Mouse (Mus musculus): Measurements from ENCODE around the gene Zdhhc3. TPM values are rescaled to one million over a fixed set of nuclear protein-coding genes. Genes with fewer than 3 reads are reported as not detected.

The Zdhhc3 gene
- polyA plus RNA-seq (2016; fragmentation: Nextera tagmentation; extraction: Ambion mirVana): 83.6 and 85.8 TPM in 2 replicates

GRCm38 (mm10) chr9:123112805-123113521, at the start of gene Zdhhc3, which contains the start of gene Exosc7:
Gene Zdhhc3 (minus strand): TSS chr9:123113205.
Gene Exosc7 (plus strand): TSS chr9:123113215.
- Histone ChIP-seq H3K36me3 (replicated peaks) (peaks cover 36% of the 10 kb centered on the region), H3K27me3 (ENCODE audit: poor library complexity, severe bottlenecking) (no peaks in the 10 kb centered on the region), H3K4me3 (peak within 1 kb of the TSS; percentile 97), H3K4me1 (peaks cover 29% of the 10 kb centered on the region), H3K9me3 (no peaks in the 10 kb centered on the region), H3K27ac (peak within 1 kb of the TSS; percentile 97)
- peak; percentile 85 for DNase-seq (ENCODE audit: extremely low spot score, low spot score)
- under 1% methylated on average over 79 of the region's 79 CpGs for whole genome bisulfite sequencing

GRCm38 (mm10) chr9:123161792-123162191, 48.8 kb upstream of the Zdhhc3 start:
- no peak overlapping the region for H3K4me3 ChIP-seq
- WGBS: 83% methylated on average over 2 of the region's 2 CpGs
- H3K27me3 ChIP-seq (ENCODE audit: poor library complexity, severe bottlenecking): peaks cover 9% of the 10 kb centered on the region
- H3K4me1 ChIP-seq: peaks cover 4% of the 10 kb centered on the region
- no peaks in the 10 kb centered on the region for H3K9me3 ChIP-seq
- no peaks in the 10 kb centered on the region for H3K36me3 ChIP-seq (replicated peaks)
- DNase-seq (ENCODE audit: extremely low spot score, low spot score): no peak
- H3K27ac ChIP-seq: no peak overlapping the region

- Histone ChIP-seq H3K9me3 (no peaks in the 10 kb centered on the region), H3K27me3 (ENCODE audit: poor library complexity, severe bottlenecking) (peaks cover 17% of the 10 kb centered on the region), H3K27ac (no peak overlapping the region), H3K36me3 (replicated peaks) (no peaks in the 10 kb centered on the region), H3K4me3 (no peak overlapping the region), H3K4me1 (peaks cover 9% of the 10 kb centered on the region)
- DNase-seq (ENCODE audit: extremely low spot score, low spot score): no peak
- 65% methylated on average over 7 of the region's 7 CpGs for WGBS
These were observed 46.3 kb upstream of the Zdhhc3 start for GRCm38 (mm10) chr9:123159330-123159729.

- H3K27me3 ChIP-seq (ENCODE audit: poor library complexity, severe bottlenecking): peaks cover 17% of the 10 kb centered on the region
- DNase-seq (ENCODE audit: extremely low spot score, low spot score): no peak
- H3K4me1 ChIP-seq: peaks cover 9% of the 10 kb centered on the region
- 60% methylated on average over 8 of the region's 8 CpGs for WGBS
- no peaks in the 10 kb centered on the region for H3K36me3 ChIP-seq (replicated peaks)
- no peak overlapping the region for H3K4me3 ChIP-seq
- H3K9me3 ChIP-seq: no peaks in the 10 kb centered on the region
- no peak overlapping the region for H3K27ac ChIP-seq
These were observed 45.3 kb upstream of the Zdhhc3 start for GRCm38 (mm10) chr9:123158125-123158836.

- Histone ChIP-seq H3K36me3 (replicated peaks) (no peaks in the 10 kb centered on the region), H3K9me3 (no peaks in the 10 kb centered on the region), H3K27ac (no peak overlapping the region), H3K4me3 (no peak overlapping the region), H3K27me3 (ENCODE audit: poor library complexity, severe bottlenecking) (peaks cover 17% of the 10 kb centered on the region), H3K4me1 (peaks cover 9% of the 10 kb centered on the region)
- no peak for DNase-seq (ENCODE audit: extremely low spot score, low spot score)
These were observed 44.7 kb upstream of the Zdhhc3 start for GRCm38 (mm10) chr9:123157699-123158098.

- no peaks in the 10 kb centered on the region for H3K36me3 ChIP-seq (replicated peaks)
- peak overlapping the region; percentile 30 for H3K4me3 ChIP-seq
- 33% methylated on average over 30 of the region's 30 CpGs for WGBS
- no peaks in the 10 kb centered on the region for H3K9me3 ChIP-seq
- peaks cover 17% of the 10 kb centered on the region for H3K27me3 ChIP-seq (ENCODE audit: poor library complexity, severe bottlenecking)
- DNase-seq (ENCODE audit: extremely low spot score, low spot score): peak; percentile 21
- peaks cover 9% of the 10 kb centered on the region for H3K4me1 ChIP-seq
- no peak overlapping the region for H3K27ac ChIP-seq
These were observed 43.9 kb upstream of the Zdhhc3 start for GRCm38 (mm10) chr9:123156910-123157361.

GRCm38 (mm10) chr9:123153121-123153520, 40.1 kb upstream of the Zdhhc3 start:
- Histone ChIP-seq H3K4me3 (no peak overlapping the region), H3K4me1 (peaks cover 9% of the 10 kb centered on the region), H3K27me3 (ENCODE audit: poor library complexity, severe bottlenecking) (peaks cover 15% of the 10 kb centered on the region), H3K36me3 (replicated peaks) (no peaks in the 10 kb centered on the region), H3K27ac (no peak overlapping the region), H3K9me3 (no peaks in the 10 kb centered on the region)
- no peak for DNase-seq (ENCODE audit: extremely low spot score, low spot score)
- WGBS: 91% methylated on average over 2 of the region's 2 CpGs

- Histone ChIP-seq H3K27ac (no peak overlapping the region), H3K27me3 (ENCODE audit: poor library complexity, severe bottlenecking) (peaks cover 8% of the 10 kb centered on the region), H3K4me3 (no peak overlapping the region), H3K4me1 (peaks cover 7% of the 10 kb centered on the region), H3K9me3 (no peaks in the 10 kb centered on the region), H3K36me3 (replicated peaks) (no peaks in the 10 kb centered on the region)
- 79% methylated on average over 3 of the region's 3 CpGs for WGBS
- DNase-seq (ENCODE audit: extremely low spot score, low spot score): no peak
These were observed 39.0 kb upstream of the Zdhhc3 start for GRCm38 (mm10) chr9:123152026-123152425.

GRCm38 (mm10) chr9:123151561-123151960, 38.6 kb upstream of the Zdhhc3 start:
- peaks cover 5% of the 10 kb centered on the region for H3K27me3 ChIP-seq (ENCODE audit: poor library complexity, severe bottlenecking)
- peaks cover 2% of the 10 kb centered on the region for H3K4me1 ChIP-seq
- H3K27ac ChIP-seq: no peak overlapping the region
- DNase-seq (ENCODE audit: extremely low spot score, low spot score): no peak
- no peaks in the 10 kb centered on the region for H3K36me3 ChIP-seq (replicated peaks)
- no peak overlapping the region for H3K4me3 ChIP-seq
- WGBS: 55% methylated on average over 1 of the region's 1 CpGs
- H3K9me3 ChIP-seq: no peaks in the 10 kb centered on the region

- Histone ChIP-seq H3K4me3 (no peak within 1 kb of the TSS), H3K27ac (no peak within 1 kb of the TSS), H3K9me3 (peaks cover 5% of the 10 kb centered on the region), H3K27me3 (ENCODE audit: poor library complexity, severe bottlenecking) (no peaks in the 10 kb centered on the region), H3K36me3 (replicated peaks) (peaks cover 5% of the 10 kb centered on the region), H3K4me1 (no peaks in the 10 kb centered on the region)
- WGBS: 87% methylated on average over 5 of the region's 5 CpGs
- DNase-seq (ENCODE audit: extremely low spot score, low spot score): no peak
These were observed 37.4 kb upstream of the Zdhhc3 start, which contains the start of gene Clec3b for GRCm38 (mm10) chr9:123150241-123151020. Gene Clec3b (plus strand): TSS chr9:123150946.

- Histone ChIP-seq H3K36me3 (replicated peaks) (peaks cover 21% of the 10 kb centered on the region), H3K4me1 (no peaks in the 10 kb centered on the region), H3K9me3 (peaks cover 21% of the 10 kb centered on the region), H3K27ac (no peak overlapping the region), H3K4me3 (no peak overlapping the region), H3K27me3 (ENCODE audit: poor library complexity, severe bottlenecking) (no peaks in the 10 kb centered on the region)
- WGBS: 89% methylated on average over 5 of the region's 5 CpGs
- no peak for DNase-seq (ENCODE audit: extremely low spot score, low spot score)
These were observed 35.4 kb upstream of the Zdhhc3 start for GRCm38 (mm10) chr9:123148430-123148829.

GRCm38 (mm10) chr9:123139887-123140614, 27.0 kb upstream of the Zdhhc3 start:
- H3K4me3 ChIP-seq: no peak overlapping the region
- H3K9me3 ChIP-seq: peaks cover 16% of the 10 kb centered on the region
- H3K27ac ChIP-seq: no peak overlapping the region
- no peaks in the 10 kb centered on the region for H3K27me3 ChIP-seq (ENCODE audit: poor library complexity, severe bottlenecking)
- H3K4me1 ChIP-seq: no peaks in the 10 kb centered on the region
- 89% methylated on average over 4 of the region's 4 CpGs for WGBS
- peaks cover 95% of the 10 kb centered on the region for H3K36me3 ChIP-seq (replicated peaks)
- DNase-seq (ENCODE audit: extremely low spot score, low spot score): no peak
